Mouse (Mus musculus): ENCODE results near the gene Cfap298.

Gene Cfap298

GRCm38 (mm10) chr16:90934687-90935328 is at the start of gene Cfap298:
Cfap298 (minus strand) TSS chr16:90935114.
- DNase-seq (ENCODE audit: low spot score in 2 of 2): peak; percentile 96

- no peak for DNase-seq (ENCODE audit: low spot score in 2 of 2)
Measured at GRCm38 (mm10) chr16:90971004-90971403, 36.1 kb upstream of the Cfap298 start.

- no peak for DNase-seq (ENCODE audit: low spot score in 2 of 2)
Measured at GRCm38 (mm10) chr16:90966241-90966640, 31.3 kb upstream of the Cfap298 start.

GRCm38 (mm10) chr16:90964302-90964701 is 29.4 kb upstream of the Cfap298 start:
- DNase-seq (ENCODE audit: low spot score in 2 of 2): no peak

DNA sequence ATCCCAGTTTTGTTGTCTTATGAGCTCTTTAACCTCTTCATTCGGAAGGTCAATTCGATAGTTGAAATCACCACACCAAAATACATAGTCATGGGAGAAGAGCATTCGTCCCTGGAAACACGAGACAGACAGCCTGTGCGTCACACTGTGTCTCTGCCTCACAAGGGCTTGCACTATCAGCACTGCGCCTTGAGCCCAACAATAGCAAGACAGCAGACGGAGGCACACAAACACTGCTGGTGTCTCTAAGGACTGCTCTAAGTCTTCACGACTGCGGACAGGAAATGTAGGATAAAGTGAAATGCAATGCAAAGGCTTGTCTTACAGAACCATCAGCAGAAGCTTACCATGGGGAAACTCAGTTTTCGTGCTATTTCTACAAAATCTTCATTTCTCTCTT is 29.0 kb upstream of the Cfap298 start:
- DNase-seq (ENCODE audit: low spot score in 2 of 2): no peak

GRCm38 (mm10) chr16:90963231-90963630 is 28.3 kb upstream of the Cfap298 start:
- DNase-seq (ENCODE audit: low spot score in 2 of 2): no peak

DNA sequence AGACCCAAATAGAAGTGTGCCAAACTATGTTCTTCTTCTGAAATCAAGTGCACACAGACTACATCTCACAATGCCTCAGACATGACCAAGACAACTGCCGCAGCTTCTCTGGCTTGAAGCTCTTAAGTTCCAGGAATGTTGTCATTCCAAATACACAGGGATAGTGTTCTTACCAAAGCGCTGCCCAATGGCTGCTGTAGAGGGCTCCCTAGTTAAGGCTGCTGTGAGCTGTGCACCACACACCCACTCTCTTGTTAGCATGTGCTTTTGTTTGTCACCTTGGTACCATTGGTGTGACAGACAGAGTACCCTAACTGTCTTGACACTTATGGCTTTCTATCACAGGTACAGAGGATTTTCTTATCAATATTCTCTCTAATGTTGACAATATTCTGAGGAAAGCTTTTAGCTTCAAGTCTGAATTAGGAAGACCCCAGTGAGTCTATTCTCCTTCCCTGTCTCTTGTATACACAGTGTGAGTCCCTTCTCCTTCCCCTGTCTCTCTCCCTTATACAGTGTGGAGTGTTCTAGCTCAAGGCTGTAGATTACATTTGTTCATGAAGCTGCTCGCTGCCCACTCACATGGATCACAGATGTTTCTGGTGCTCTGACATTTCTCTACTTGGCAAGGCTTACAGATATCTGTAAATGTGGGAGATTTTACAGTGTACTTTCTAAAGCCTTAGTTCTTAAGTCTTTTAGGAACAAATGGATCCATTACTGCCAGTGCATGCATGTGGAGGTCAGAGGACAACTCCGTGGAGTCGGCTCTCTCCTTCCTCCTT is 23.6 kb upstream of the Cfap298 start:
- no peak for DNase-seq (ENCODE audit: low spot score in 2 of 2)

GRCm38 (mm10) chr16:90955494-90955893 is 20.6 kb upstream of the Cfap298 start:
- no peak for DNase-seq (ENCODE audit: low spot score in 2 of 2)

DNA sequence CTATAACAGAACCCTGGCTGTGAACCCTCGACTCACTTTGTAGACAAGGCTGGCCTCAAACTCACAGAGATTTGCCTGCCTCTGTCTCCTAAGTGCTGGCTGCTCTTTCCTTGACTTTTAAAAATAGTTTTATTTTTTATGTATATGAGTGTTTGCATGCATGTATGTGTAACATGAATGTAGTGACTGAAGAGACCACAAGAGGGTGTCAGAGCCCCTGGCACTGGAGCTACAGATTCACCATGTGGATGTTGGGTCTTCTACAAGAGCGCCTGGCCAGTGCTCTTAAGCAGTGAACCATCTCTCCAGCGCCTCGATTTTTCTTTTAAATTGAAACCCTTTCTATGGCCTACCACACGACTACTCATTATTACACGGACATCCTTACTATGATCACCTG is 18.9 kb upstream of the Cfap298 start:
- no peak for DNase-seq (ENCODE audit: low spot score in 2 of 2)

DNA sequence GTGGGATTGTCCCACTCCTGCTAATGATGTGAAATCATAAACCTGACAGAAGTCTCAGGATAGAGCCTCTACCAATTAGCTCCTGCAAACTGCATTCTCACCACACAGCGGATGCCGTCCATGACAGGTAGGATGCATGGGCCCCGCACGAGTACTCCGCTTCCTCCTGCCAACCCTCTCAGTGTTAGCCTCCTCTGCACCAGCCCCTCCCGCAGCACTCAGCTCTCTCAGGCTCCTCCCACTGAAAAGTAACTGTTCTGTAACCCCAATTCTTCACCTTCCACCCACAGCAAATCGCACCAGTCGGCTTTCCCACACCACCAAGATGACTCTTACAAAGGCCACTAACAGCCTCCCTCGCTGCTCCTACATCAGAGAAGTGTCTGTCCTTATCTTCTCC is 18.2 kb upstream of the Cfap298 start:
- no peak for DNase-seq (ENCODE audit: low spot score in 2 of 2)

DNA sequence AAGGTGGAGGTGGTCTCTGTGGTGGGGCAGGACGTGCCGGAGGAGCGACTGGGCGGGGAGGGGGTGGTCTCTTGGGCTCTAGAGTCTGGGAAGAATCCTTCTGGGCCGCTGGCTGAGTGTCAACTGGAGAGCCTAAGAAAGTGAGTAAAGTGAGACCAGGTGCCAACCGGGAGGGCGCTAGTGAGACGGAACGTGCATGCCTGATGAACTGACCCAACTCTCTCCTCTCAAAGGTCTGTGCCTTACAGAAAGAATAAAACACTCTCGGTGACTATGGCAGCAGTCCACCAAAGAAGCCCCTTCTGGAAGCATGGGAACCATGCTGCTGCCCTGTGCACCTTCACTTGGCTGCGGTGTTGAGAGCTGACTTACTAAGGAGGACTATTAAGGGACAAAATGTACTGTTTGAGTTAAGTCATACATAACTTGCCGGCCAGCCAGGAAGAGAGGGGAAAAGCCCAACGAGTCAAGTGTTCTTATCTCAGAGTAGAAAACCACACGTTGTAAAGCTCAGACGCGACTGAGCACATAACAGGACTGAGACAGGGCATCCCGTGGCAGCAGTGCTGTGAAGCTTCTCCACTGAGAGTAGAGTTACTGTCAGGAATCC is 15.5 kb upstream of the Cfap298 start:
- DNase-seq (ENCODE audit: low spot score in 2 of 2): no peak

DNA sequence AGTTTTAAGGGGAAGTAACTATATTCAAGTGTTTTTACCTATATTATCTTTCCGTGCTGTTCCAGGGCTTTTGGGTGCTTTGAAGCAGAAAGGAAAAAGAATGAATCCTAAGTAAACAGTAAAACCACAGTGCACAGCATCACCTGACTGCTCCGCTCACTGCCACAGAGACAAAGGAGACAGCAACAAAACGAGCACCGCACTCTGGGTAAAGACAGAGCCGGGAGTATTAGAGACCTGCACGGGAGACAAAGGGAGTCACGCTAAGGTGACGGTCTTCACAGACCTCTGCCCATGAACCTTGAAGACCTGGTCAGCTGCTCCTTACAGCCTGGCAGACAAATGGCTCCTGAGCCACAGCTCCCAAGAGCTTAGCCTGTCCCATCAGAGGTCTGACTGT is 12.1 kb upstream of the Cfap298 start:
- no peak for DNase-seq (ENCODE audit: low spot score in 2 of 2)

- DNase-seq (ENCODE audit: low spot score in 2 of 2): no peak
Measured at GRCm38 (mm10) chr16:90941246-90941645, 6.3 kb upstream of the Cfap298 start.

DNA sequence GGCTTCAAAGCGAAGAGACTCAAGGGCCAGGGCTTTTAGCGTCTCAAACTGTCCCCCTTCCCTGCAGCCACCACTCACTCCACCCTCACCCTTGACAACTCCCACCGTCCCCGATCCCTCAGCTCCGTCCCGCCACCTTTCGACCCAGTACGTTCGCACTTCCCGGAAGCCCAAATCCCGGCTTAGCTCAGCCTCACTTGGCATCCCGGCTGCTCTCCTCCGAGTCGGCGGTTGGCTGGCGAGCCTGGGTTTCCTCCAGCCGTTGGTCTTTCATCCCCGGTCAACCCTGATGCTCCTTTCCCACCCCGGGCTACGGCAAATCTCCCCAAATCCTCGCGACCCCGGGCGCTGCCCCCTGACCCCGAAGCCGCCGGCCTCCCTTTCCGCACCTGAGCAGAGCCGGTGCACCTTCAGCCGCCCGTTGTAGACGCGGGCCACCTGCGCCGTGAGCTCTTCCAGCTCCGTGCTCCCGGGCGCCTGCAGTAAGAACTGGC is 674 bp downstream of the Cfap298 start:
- DNase-seq (ENCODE audit: low spot score in 2 of 2): peak; percentile 75 to 81

- DNase-seq (ENCODE audit: low spot score in 2 of 2): no peak
Measured at GRCm38 (mm10) chr16:90933534-90934176, 1.3 kb downstream of the Cfap298 start.

GRCm38 (mm10) chr16:90927446-90927845 is 7.5 kb downstream of the Cfap298 start:
- DNase-seq (ENCODE audit: low spot score in 2 of 2): no peak

DNA sequence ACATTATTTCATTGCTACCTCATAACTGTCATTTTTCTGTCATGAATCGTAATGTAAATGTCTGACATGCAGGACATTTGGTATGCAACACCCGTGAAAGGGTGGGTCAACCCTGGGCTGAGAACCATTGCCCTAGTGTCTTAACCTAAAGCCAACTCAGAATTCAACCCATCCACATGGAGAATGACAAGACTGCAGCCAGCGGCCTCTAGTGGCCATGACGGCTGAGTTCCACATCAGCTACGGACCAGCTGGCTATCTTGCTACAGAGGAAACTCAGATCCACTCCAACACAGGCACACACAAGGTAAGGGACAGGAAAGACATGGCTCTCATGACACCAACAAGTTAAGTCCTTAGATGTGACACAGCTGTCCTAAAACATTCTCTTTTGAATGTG is 9.5 kb downstream of the Cfap298 start:
- peak; percentile 79 to 83 for DNase-seq (ENCODE audit: low spot score in 2 of 2)

GRCm38 (mm10) chr16:90924606-90925370 is 10.1 kb downstream of the Cfap298 start:
- DNase-seq (ENCODE audit: low spot score in 2 of 2): no peak

DNA sequence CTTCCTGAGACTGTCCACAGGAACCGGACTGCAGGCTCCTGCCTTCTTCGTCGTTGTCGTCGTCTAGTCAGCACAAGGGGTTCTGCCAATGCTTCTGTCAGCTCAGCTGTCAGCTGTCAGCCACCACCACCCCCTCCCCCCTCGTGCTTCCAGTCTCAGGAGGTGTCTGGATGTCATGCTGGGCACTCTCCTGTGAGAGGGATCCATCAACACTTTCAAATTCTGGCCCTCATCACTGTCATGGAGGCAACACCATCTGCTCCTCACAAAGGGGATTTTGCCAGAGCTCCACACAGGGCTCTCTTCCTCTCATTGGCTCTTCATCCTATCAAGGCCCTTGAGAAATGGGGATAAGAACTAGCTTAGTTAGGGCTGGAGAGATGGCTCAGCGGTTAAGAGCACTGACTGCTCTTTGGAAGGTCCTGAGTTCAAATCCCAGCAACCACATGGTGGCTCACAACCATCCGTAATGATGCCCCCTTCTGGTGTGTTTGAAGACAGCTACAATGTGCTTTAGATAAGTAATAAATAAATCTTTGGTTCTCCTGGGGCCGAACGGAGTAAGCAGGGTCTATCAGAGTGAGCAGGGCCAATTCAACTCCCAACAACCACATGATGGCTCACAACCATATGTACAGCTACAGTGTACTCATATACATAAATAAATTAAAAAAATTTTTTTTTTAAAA is 13.3 kb downstream of the Cfap298 start:
- no peak for DNase-seq (ENCODE audit: low spot score in 2 of 2)

DNA sequence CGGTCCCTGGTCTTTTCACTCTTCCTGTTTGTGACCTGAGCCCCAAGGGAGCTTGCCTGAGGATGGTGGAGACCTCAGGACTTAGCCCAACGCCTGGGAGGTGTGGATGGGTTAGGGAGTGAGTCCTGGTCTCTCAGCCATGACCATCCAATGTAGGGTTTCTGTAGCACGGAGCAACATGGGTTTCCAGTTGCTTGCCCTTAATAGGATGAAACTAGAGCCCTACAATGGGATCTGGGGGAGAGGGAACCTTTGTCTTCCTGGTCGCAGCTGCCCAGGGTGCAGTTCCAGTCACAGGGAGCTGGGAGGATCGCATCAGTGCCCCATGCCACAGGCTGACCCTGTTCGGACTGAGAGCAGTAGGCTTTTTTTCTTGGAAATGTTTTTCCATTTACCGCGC is 17.8 kb downstream of the Cfap298 start:
- no peak for DNase-seq (ENCODE audit: low spot score in 2 of 2)

DNA sequence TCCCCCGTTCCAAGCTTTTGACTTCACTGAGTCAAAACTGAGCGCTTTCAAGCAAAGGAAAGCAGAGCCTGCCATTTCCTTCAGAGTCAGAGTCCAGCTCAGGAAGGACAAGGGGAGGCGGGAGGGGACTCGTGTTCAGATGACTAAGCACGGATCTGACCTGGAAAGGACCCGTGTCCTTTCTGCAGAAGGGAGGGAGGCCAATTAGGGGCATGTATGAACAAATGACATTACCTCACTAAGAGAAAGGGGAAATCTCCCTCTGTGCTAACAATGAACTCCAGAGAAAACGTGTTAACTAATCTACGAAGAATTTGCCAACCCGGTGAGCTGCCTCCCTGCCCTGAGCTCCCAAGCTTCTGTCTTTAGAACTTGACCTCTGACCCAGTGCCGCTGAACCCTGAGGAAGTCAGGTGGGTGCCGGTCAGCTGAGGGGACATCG is 18.9 kb downstream of the Cfap298 start:
- no peak for DNase-seq (ENCODE audit: low spot score in 2 of 2)

Measured in right cerebral cortex, postnatal 10 days (tissue).